Mouse (Mus musculus) spleen, postnatal 14 days (tissue): ENCODE data around the gene Ackr4.
A peak's percentile ranks its signal among the peaks of the same experiment; 100 is the strongest.

Experiments
- DNase-seq, 2 experiments: peaks; one replicate each; pipeline ENCODE4 v3.0.0; 2021 to 2022; ENCODE audit warnings: low spot score in 2 of 2

Gene Ackr4

DNA sequence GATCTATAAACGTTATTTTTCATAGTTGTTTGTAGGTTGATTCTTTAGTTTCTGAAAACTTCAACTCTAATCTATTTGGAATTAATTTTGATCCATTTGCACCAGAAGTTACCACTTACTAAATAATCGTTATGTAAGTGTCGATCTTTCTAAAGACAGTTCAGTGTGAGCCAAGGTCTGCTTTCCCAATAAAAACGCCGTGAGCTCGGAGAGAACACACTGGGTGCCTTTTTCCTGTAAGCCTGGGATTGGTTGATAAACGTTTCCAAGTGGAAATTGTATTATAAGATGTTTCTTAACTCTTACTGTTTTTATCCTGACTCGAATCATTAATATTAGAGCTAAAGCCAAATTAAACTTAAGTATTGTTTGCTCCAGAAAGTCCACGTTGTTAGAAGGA is 19.8 kb downstream of the Ackr4 start:
- no peak for DNase-seq

DNA sequence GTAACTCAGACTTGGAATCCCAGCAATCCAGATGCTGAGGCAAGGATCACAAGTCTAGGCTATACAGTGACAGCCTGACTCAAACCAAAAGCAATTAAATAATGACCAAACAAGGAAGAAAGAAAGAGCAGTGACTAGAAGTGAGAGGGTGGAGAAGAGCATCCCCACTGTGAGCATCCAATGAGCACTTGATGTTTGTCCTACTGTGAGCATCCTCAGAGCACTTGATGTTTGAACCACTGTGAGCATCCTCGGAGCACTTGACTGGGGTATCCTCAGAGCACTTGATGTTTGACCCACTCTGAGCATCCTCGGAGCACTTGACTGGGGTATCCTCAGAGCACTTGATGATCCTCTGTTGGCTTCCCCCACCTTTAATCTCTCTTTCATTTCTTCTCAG is 21.7 kb downstream of the Ackr4 start:
- no peak for DNase-seq

DNA sequence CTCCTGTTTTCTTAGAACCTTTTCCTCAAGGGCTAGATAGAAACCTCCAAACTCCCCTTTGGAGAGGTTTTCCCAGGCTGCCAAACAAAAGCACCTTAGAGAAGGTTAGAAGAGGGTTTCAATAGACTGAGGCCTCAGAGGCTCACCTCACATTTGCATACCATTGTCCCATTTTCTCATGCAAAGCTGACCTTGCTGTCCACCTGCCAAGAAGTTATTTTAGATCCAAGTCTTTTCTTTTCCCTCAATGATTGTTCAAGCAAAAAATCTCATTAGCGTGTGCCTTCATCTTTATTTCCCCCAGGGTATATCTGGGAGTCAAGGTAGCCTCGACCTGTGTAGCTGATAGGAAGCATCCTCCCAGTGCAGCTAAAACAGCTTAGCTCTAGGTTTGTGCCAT is 23.8 kb downstream of the Ackr4 start:
- DNase-seq: no peak

DNA sequence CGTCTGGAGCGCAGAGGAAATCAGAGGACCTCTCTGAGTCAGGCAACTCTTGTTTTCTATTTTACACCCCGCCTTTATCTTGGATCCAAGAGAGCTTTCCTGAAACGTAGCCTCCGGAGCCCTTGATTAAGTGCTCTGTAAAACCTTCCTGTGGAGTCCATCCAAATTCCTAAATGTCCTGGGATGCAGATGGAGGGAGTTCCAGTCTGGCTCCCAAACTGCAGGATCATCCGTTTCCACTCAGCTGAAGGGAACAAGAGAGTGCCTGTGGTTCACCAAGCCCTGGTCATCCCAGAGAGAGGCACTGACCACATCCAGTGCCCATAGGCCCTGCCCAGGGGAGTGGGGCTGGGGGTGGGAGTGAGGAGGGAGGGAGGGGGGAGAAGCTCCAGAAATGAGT is 24.4 kb downstream of the Ackr4 start:
- no peak for DNase-seq

DNA sequence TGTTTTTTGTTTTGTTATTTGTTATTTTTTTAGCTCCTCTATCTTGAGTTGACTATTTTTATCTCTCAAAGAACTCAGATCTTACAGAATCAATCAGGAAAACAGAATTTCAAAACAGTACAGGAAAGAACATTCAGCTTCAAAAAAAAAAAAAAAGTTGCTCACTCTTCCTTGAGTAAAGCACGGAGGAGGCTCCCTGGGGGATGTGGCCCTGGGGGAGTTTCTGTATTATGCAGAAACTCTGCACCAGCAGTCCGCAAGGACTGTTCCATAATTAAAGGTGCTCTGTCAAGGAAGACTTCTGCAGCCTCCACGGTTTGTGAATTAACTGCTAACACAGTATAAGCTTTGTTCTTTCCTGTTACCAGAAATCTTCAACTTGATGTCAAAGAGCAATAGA is 25.3 kb downstream of the Ackr4 start:
- DNase-seq: no peak

DNA sequence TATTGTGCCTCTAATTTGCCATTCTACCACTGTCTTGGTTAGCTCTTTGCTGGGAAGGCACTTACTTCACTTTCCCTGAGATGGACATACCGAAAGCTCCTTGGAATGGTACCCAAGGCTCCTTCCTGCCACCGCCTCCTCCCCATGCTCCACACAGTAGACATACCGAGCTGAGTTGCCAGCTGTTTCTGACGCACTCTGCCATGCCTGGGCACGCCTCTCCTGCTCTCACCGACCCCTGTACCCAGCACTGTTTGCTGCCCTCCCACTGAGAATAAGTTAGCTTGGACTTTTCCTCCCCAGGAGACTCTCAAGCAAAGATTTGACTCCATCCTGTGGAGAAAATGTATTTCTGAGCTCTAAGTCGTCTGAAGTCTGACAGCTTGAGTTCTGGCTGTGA is 25.9 kb downstream of the Ackr4 start:
- DNase-seq: no peak

DNA sequence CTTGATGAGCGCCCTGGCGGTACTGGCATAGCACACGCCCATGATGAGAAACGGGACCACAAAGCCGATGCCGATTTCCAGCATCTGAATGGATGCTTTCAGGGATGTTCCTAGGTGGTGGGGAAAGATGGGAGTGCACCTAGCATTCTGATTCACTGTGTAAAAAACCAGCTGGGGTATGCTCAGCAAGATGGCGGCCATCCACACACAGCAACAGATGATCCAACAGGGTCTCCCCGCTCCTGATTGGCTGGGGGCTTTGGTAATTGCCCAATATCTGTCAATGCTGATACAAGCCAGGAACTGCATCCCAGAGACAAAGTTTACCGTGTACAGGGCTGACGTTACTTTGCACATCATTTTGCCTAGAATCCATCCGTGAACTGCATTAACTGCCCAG is 27.7 kb downstream of the Ackr4 start:
- peak in 1 of 2 experiments; percentile 5 for DNase-seq

DNA sequence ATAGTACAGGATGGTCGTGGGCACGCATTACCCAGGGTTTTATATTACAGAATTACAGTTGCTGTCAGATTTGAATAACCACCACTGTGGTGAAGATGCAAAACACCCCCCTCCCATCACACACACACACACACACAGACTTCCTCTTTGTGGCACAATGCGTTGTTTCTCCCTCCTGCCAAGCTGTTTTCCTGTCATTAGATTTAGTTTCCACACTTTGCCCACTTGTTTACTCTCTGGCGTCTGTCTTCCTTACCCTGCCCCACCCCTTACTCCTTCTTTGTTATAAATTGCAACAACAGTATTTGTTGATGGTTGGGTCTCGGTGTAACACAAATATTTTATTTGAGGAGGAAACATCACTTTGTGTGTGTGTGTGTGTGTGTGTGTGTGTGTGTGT is 28.5 kb downstream of the Ackr4 start:
- DNase-seq: no peak

DNA sequence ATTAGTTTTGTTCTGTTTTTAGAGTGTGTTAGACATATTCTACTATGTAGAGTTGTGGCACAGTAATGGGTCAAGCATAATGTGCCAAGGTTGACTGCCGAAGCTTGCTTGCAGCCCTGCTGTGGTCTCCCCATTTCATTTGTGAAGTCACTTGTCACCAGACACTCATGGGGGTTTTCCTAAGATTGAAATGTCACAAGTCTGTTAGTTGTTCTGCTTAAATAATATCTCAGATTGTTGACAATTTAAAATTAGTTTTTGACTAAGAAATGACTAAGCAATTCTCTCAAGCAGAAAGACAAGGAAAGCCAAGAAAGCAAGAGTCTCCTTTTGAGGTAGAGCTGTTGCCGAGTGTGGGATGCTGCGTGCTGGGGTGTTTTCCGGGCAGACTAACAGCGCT is 33.8 kb downstream of the Ackr4 start:
- DNase-seq: no peak

DNA sequence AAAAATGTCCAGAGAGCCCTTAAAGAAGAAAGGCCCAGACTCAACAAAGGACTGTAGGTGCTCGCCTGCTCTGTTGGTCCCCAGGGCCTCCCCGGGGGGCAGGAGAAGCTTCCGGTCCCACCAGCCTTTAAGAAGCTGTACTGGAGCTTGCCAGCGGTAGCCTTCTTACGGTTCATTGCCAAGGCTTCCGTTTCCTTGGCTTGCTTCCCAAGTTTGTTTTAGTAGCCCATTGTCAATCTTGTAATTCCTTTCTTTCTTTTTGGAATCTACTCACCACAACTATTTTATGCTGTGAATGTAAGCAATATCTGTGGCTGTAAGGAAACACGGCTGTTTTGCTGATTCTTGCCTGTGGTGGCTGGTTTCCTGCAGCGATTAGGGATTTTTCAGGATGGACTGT is 38.2 kb downstream of the Ackr4 start:
- DNase-seq: no peak

DNA sequence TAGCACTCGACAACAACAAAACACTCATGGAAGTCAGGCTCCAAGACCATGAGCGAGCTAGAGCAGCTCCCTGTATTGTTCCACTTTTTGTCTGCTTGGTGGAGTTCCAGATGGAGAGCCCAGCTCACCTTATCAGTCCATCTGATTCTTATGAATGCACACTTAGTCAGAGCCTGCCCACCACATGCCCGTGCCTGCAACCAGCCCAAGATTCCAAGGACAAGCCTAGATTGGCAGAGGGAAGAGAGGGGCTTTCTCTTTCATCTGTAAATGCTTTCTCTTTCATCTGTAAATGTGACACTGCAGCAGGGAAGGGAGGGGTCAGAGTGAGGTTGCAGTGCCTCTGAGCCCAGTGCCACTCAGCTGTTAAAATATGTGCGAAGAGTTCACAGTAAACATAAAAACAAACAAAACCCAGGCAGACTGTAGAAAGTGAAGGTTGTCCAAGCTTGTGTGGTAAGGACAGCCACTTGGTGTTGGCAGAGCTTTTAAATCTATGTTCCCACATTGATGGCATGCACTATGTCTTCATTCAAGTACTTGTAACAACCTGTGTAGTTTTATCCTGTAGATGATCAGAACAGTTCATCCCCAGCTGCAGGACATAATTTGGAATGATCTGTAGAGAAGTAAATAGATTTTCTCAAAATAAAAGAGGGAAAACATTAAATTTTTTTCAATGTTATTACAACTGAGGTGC is 40.9 kb downstream of the Ackr4 start:
- no peak for DNase-seq

DNA sequence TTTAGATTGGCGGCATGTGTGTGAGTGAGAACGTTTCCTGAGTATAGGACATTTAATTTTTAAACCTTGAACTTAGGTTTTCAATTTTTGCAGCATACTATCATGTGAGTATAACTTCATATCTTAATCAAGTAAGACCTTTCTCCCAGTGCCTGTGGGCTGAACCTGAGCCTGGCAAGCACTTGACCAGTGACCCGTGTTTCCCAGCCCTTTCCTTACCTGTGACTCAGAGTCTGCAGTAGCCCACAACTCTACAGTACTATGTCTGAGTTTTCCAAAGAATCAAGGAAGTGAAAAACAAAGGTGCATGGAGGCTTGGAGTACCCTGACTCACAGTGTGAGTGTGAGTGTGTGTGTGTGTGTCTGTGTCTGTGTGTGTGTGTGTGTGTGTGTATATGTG is 46.7 kb downstream of the Ackr4 start:
- no peak for DNase-seq

DNA sequence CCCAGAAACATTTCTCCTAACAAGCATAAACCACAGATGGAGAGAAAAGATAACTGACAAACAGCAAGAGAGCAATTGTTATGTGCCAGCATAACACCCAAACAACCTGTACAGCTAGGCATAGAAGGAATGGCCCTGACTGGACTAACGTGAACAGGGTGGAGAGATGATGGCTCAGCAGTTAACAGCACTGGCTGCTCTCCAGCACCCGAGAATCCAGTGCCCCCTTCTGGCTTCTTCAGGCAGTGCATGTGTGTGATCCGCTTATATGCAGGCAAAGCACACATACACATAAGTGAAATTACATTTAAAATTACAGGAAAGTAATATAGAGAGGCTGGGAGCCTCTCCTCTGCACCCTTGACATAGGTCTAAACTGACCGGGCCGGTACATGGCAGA is 47.4 kb downstream of the Ackr4 start:
- DNase-seq: peak; percentile 20 to 41

DNA sequence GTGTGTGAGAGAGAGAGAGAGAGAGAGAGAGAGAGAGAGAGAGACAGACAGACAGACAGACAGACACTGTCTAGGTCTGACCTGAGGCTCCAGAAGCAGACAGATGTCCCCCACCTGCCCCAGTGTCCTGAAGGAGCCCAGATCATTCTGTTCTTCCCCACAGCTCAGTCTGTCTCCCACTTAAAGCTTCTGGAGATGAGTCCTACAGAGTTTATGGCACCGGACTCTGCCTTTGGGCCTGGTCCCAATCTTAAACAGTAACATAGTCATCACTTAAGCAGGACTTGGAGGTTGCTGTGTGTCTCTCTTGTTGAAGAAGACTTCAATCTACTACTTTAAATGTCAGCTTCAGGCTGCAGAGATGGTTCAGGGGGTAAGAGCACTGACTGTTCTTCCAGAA is 48.0 kb downstream of the Ackr4 start:
- no peak for DNase-seq

DNA sequence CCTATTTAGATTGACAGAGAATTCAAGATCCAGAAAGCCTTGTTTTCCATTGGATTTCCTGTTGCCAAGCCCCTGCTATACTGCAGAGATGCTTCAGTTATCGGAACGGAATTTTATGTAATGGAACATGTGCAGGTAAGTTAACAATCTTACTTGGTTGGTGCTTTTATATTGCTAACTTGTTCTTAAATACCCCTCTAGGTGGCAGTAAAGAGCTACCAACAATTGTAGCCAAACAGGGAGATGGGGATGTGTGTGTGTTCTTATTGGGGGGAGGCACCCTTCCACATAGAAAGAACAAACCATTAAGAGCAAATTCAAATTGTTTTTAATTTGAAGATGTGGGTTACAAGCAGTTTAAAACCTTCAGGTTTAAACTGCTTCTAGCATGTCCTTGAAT is 50.9 kb downstream of the Ackr4 start:
- DNase-seq: no peak

DNA sequence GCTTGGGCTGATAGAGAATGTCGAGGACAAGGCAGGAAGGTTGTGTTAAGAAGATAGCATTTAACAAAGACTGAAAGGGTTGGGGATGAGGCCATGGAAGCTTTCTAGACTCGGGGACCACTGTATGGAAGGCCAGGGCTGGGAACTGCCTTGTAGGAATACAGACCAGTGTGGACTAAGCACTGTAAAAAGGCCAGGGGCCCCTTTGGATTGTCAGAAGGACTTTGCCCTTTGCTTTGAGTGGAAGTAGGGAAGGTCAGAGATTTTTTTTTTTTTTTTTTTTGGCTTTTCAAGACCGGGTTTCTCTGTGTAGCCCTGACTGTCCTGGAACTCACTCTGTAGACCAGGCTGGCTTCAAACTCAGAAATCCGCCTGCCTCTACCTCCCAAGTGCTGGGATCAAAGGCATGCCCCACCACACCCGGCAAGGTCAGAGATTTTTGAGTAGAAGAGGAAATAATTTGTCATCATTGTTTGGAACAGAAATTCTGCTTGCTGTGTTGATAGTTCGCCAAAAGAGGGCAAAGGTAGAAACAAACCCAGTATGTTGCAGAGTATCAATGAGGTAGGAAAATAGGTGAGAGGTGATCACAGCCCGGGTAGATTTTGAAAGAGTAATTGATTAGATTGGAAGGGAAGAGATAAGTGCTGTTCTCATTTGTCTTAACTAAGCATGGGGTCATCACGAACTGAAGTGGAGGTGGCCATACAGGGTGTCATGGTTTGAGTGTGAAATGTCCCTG is 55.7 kb downstream of the Ackr4 start:
- DNase-seq: no peak

DNA sequence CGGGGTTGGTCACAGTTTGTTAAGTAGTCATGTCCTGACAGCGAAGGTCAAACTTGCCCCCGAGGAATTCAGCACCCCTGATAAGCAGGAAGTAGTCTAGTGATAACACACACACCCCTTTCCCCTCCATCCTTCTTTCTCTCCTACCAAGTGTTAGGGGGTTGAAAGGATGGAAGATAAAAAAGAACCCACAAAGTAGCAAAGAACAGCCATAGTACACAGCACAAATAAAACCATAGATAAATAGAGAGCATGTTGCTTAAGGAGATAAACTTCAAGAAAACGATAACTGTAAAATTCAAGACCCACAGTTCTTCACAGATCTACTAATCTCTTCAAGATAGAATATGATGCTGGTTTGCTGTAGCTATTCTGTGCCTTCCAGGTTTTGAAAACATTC is 56.5 kb downstream of the Ackr4 start:
- no peak for DNase-seq

DNA sequence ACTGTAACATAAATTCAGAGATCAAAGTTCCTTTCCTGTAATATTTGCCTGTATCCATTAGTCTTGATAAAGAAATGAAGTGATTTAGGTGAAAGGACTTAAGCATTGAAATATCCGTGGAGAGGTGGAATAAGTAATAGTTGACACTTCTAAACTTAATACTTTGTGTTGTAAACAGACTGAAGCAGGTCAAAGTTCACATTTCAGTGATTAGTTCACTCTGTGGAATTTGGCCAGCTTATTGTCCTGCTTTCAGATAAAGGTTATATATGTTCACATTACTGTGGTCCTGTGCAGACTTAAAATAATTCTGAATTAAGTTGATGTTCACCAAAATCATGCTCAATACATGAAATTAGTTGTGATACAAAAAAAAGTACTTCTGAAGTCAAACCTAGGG is 62.2 kb downstream of the Ackr4 start:
- DNase-seq: no peak

DNA sequence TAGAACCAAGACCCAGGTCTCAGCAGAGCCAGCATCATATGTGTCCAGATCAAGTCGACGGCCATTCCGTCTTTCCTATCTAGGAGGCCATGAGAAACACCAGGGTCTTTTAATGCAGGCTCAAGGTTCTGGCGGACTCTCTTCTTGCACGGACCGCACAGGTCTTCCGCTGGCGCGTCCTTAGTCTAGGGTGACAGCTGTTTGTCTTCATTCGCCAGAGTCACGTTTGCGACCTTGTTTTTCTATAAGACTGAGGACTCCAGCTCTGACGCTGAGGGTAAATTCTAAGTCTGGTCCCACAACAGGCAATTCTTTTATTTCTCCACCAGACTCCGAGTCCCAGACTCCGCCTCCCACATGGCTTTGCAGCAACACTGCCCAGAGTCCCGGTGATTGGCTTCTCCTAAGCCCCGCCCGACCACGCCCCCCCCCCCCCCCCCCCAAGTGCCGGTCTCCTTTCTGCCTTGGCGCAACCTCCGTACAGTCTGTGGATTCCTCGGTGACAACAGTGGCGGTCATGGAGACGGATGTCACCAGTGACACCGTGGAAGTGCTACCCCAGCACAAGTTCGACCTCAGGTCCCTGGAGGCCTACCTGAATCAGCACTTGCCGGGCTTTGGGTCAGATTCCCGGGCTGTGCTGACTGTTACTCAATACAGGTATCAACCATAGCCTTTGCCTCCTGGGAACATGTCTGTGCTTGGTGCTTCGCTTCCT is 63.3 kb downstream of the Ackr4 start, which contains the start of gene Acad11:
Gene Acad11 (plus strand): TSS at position 134 of the 718 bp plus-strand sequence.
- DNase-seq: peak; percentile 62 to 76

DNA sequence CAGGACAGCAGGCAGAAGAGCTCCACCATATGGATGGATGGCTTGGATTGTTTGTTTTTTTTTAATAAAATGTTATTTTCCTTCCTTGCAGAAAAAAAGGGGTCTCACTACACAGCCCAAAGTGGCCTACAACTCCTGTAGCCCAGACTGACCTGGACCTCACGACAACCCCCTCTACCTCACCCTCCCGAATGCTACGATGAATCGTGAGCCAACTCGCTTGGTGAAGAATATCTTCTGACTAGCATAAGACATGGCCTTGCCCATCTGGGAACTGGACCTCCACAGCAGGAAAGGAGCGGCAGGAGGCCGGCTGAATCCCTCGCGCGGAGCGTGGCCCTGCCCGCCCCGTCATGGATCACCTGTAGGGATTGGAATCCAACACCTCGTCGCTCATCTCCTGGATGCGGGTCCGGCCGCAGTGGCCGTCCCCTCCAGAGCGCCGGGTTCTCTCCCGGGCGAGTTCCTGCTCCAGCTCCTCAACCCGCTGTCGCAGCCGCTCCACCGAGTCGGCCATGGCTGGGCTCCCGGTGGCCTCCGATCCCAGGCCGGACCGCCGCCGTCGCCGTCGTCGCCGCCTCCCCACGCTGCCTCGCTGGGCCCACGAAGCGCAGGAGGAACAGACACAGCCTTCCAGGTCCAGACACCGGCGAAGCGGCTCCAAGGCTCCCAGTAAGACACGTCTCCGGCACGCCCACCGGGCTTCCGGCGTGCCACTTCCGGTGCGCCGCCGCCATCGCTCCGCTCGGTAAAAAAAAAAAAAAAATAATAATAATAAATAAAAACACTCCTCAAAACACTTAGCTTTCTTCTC is 64.1 kb downstream of the Ackr4 start, which contains the start of gene Uba5:
Gene Uba5 (minus strand): TSS at position 705 of the 814 bp plus-strand sequence.
- peak; percentile 34 to 63 for DNase-seq

DNA sequence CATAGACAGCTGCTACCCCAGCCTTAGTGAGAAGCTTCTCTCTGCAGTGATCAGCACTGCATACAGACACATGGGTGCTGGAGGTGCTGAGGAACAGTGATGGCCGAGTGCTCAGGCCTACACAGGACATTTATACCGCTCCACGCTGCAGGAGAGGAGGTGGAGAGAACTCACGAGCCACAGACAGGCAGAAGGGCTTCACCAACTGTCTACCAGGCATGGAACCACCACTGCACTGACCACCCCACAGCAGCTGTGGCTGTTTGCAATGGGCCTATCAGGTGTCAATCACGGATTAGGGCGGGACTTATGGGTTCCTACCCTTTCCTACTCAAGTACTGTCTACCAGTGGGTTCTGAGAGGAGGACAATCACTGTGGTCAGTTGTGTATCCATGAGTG is 75.7 kb downstream of the Ackr4 start:
- DNase-seq: no peak

DNA sequence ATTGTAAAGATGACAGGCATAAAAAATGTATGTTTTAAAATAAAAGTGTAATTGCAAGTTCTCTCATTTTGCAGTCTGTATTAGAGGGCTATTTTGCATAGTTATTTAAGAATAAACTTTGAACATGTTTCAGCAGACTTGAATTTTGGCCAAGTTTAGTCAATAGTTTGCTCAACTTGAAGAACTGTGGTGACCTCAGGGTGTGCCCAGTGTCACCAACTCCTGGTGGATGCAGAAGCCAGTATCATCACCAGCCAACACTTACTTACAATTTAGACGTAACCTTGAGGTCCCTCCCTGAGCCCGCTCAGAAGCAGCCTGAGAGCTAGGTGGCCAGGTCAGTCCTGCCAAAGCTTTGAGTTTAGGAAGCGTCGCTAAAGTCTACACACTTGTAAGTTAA is 83.1 kb downstream of the Ackr4 start:
- no peak for DNase-seq
